In genomic region chr19:35278395-35278794, GRCm38 (mm10) we compare ENCODE assay signal across 25 mouse cellular contexts.
"Had no signal": no experiment of that assay in that cellular context is flagged by ENCODE, and none has a peak within 500 bp of the region (broad histone marks: within the 10 kb centered on the region; RNA-seq: fewer than 3 reads in every experiment).

No protein-coding gene starts in this region.

- H3K9me3 ChIP-seq: heart, embryonic 10.5 days; heart, embryonic 12.5 days; hindbrain, embryonic 13.5 days; hindbrain, embryonic 15.5 days; kidney, embryonic 15.5 days; limb, embryonic 10.5 days; limb, embryonic 12.5 days; liver, embryonic 12.5 days had no signal

- H3K27me3 ChIP-seq: heart, embryonic 12.5 days; hindbrain, embryonic 13.5 days; hindbrain, embryonic 15.5 days; kidney, embryonic 15.5 days; limb, embryonic 12.5 days; liver, embryonic 12.5 days had no signal

- H3K36me3 ChIP-seq: heart, embryonic 10.5 days; heart, embryonic 12.5 days; hindbrain, embryonic 10.5 days; hindbrain, embryonic 13.5 days; hindbrain, embryonic 15.5 days; kidney, embryonic 15.5 days; limb, embryonic 10.5 days; limb, embryonic 12.5 days; liver, embryonic 12.5 days had no signal

- H3K9ac ChIP-seq: heart, embryonic 12.5 days; hindbrain, embryonic 13.5 days; hindbrain, embryonic 15.5 days; kidney, embryonic 15.5 days; limb, embryonic 12.5 days; liver, embryonic 12.5 days had no signal

- H3K4me1 ChIP-seq: heart, embryonic 10.5 days; heart, embryonic 12.5 days; hindbrain, embryonic 10.5 days; hindbrain, embryonic 15.5 days; kidney, embryonic 15.5 days; limb, embryonic 10.5 days; limb, embryonic 12.5 days; liver, embryonic 12.5 days had no signal

- DNase-seq: gastrocnemius, postnatal 10 days; gastrocnemius, postnatal 25 days; heart, adult 18-20 months; heart, postnatal 10 days; heart, postnatal 4 days; kidney, adult 11 months; kidney, adult 2 months; kidney, adult 9 months; kidney, postnatal 14 days; kidney, postnatal 36 days; layer of hippocampus, adult 9-11 months; layer of hippocampus, postnatal 36 days; liver had no signal

- H3K4me3 ChIP-seq: heart, embryonic 10.5 days; heart, embryonic 12.5 days; hindbrain, embryonic 10.5 days; hindbrain, embryonic 13.5 days; hindbrain, embryonic 15.5 days; kidney, embryonic 15.5 days; limb, embryonic 10.5 days; limb, embryonic 12.5 days; liver, embryonic 12.5 days had no signal

- H3K4me2 ChIP-seq: heart, embryonic 12.5 days; hindbrain, embryonic 13.5 days; hindbrain, embryonic 15.5 days; kidney, embryonic 15.5 days; limb, embryonic 12.5 days; liver, embryonic 12.5 days had no signal

- ATAC-seq: hindbrain, postnatal 0 days; intestine, embryonic 16.5 days; liver, embryonic 12.5 days had no signal

- H3K27ac ChIP-seq: heart, embryonic 10.5 days; hindbrain, embryonic 10.5 days; hindbrain, embryonic 13.5 days; hindbrain, embryonic 15.5 days; hindbrain, postnatal 0 days; kidney, embryonic 15.5 days; kidney, postnatal 0 days; limb, embryonic 10.5 days; limb, embryonic 12.5 days; liver, embryonic 12.5 days had no signal
